20 mouse cellular contexts compared by ENCODE assay signal in the genomic region with DNA sequence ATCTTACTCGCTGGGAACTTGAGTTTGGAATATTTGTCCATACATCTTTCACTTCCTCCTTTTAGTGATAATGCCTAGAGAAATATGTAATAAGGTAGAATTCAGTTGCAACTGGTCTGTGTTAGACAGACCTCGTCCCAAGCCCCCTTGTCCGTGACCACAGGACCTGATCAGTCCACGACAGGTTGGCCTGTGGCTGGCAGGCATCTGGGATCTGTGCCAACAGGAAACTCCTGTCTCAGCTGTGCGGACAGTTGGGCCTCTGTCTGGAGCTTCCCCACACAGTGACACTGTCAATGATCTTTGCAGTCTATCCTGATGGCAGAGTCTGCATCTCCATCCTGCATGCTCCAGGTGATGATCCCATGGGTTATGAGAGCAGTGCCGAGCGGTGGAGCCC. TPM values are rescaled to one million over a fixed set of nuclear protein-coding genes. Genes with fewer than 3 reads are reported as not detected.
"Had no signal": no experiment of that assay in that cellular context is flagged by ENCODE, and none has a peak within 500 bp of the region (broad histone marks: within the 10 kb centered on the region; RNA-seq: fewer than 3 reads in every experiment).

No protein-coding gene starts in this region.

- H3K27me3 ChIP-seq: limb, embryonic 12.5 days; neural tube, embryonic 13.5 days had no signal

- H3K4me2 ChIP-seq: limb, embryonic 12.5 days; neural tube, embryonic 13.5 days had no signal

- H3K4me1 ChIP-seq: limb, embryonic 12.5 days had no signal

- H3K4me3 ChIP-seq: limb, embryonic 12.5 days; neural tube, embryonic 13.5 days had no signal

- H3K27ac ChIP-seq: limb, embryonic 12.5 days; liver, embryonic 14.5 days; neural tube, embryonic 13.5 days had no signal

- H3K9ac ChIP-seq: limb, embryonic 12.5 days; liver, embryonic 14.5 days; neural tube, embryonic 13.5 days had no signal

- H3K9me3 ChIP-seq: limb, embryonic 12.5 days; neural tube, embryonic 13.5 days had no signal

- DNase-seq: kidney, adult 8-10 months; kidney, postnatal 10 days; layer of hippocampus, postnatal 36 days; lung, adult 18-20 months; midbrain, embryonic 14.5 days; right cerebral cortex, adult 18-20 months; right cerebral cortex, postnatal 25 days; thymus, adult 18-20 months; thymus, postnatal 14 days had no signal

RNA-seq across cellular contexts. Expression of a gene that starts 37.2 kb away (rescaled TPM):
- total RNA-seq: liver, adult 2 months had no signal
- polyA plus RNA-seq: large intestine, adult 2 months; liver, adult 2 months; small intestine, adult 2 months had no signal

RNA-seq across cellular contexts. Expression of a gene that starts 43.2 kb away (rescaled TPM):
- total RNA-seq: layer of hippocampus, postnatal 36 days; monocyte, adult 5-6 weeks had no signal

RNA-seq across cellular contexts. Expression of a gene that starts 47.4 kb away (rescaled TPM):
- total RNA-seq: layer of hippocampus, postnatal 36 days; left cerebral cortex, adult 8-10 months; left cerebral cortex, postnatal 25 days; liver, adult 2 months; monocyte, adult 5-6 weeks had no signal
- polyA plus RNA-seq: intestine, embryonic 14.5 days; large intestine, adult 2 months; limb, embryonic 12.5 days; liver, adult 2 months; liver, embryonic 14.5 days; lung, embryonic 16.5 days; midbrain, embryonic 14.5 days; neural tube, embryonic 13.5 days; small intestine, adult 2 months had no signal
